Mouse (Mus musculus) small intestine, adult 2 months (tissue): ENCODE data around the gene Alox12b.

Source experiments
- CTCF ChIP-seq: fragments of 200-500 bp; IDR thresholded peaks from 2 replicates; pipeline ENCODE4 v1.5.1; 2012; ENCODE audit warnings: low read depth, mild to moderate bottlenecking, control low read depth, inconsistent platforms, low read length, moderate library complexity, mixed read lengths; ENCODE audit not compliant: insufficient replicate concordance, insufficient read length; ENCODE audit errors: extremely low read depth
- POLR2A ChIP-seq: fragments of 200-500 bp; IDR thresholded peaks from 2 replicates; pipeline ENCODE4 v1.6.1; 2012; ENCODE audit warnings: low read depth, mild to moderate bottlenecking, control low read depth, inconsistent platforms, low read length, moderate library complexity

GRCm38 (mm10) chr11:69119446-69120155, 37.2 kb upstream of the Alox12b start:
- TF ChIP-seq POLR2A (no peak), CTCF (no peak)
